Mouse (Mus musculus) limb, embryonic 10.5 days (tissue): ENCODE results near the gene Glrx. TPM values are rescaled to one million over a fixed set of nuclear protein-coding genes. Genes with fewer than 3 reads are reported as not detected.

ENCODE experiments used
- DNase-seq: peaks from one replicate; pipeline ENCODE4 v3.0.0-alpha.2; 2017; ENCODE audit warnings: low spot score
- H3K27ac ChIP-seq: fragments of 300-500 bp; sonication (generic); 2 replicates; pipeline ENCODE4 v1.5.1; 2016; ENCODE audit warnings: mild to moderate bottlenecking
- H3K27me3 ChIP-seq: fragments of 300-500 bp; sonication (generic); 2 replicates; pipeline ENCODE4 v1.6.1; 2016; ENCODE audit warnings: low read depth, mild to moderate bottlenecking; ENCODE audit not compliant: poor library complexity, severe bottlenecking
- H3K36me3 ChIP-seq: fragments of 300-500 bp; sonication (generic); 2 replicates; pipeline ENCODE4 v1.6.1; 2016; ENCODE audit warnings: mild to moderate bottlenecking, moderate library complexity
- H3K4me1 ChIP-seq: fragments of 300-500 bp; sonication (generic); 2 replicates; pipeline ENCODE4 v1.6.1; 2016
- H3K4me3 ChIP-seq: fragments of 300-500 bp; sonication (generic); 2 replicates; pipeline ENCODE4 v1.5.1; 2016; ENCODE audit warnings: mild to moderate bottlenecking, moderate library complexity
- H3K9me3 ChIP-seq: fragments of 300-500 bp; sonication (generic); replicated peaks from 2 replicates; pipeline ENCODE4 v1.6.1; 2016; ENCODE audit warnings: mild to moderate bottlenecking
- whole genome bisulfite sequencing: fragments of 180-500 bp; shearing (Covaris S2); methylation state at CpG from one replicate; pipeline ENCODE4 v1.1.7; 2016; 5-methylcytosine and 5-hydroxymethylcytosine counted together
- polyA plus RNA-seq: library from polyadenylated mRNA; unstranded; fragments of >200 nt; fragmentation: Nextera tagmentation; extraction: Ambion mirVana; gene quantifications from 2 replicates; pipeline ENCODE4 v1.2.1, GENCODE M21; 2016

Gene Glrx
- polyA plus RNA-seq, 1 experiment from 2014 or later, result 21.4 TPM

DNA sequence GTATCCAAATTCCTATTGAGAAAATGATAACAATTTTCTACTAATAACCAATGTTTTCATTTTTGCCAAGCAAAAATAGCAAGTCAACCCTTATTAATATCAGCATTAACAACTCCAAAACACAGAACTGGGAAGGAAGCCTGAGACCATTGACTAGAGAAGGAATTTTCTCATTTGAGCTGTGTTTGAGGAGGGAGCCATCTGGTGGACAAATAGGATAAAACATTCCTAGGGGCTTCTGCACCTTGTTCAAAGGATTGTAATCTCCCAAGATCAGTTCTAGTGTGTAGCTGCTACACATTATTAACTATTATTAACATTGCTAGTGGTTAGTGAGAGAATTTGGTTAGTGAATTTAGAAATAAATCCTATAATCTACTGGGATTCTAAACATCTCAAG lies 38.2 kb downstream of the Glrx start:
- Histone ChIP-seq H3K27me3 (no peaks in the 10 kb centered on the region), H3K9me3 (no peaks in the 10 kb centered on the region), H3K27ac (no peak overlapping the region), H3K4me3 (no peak overlapping the region), H3K36me3 (peaks cover 83% of the 10 kb centered on the region), H3K4me1 (no peaks in the 10 kb centered on the region)
- DNase-seq, result no peak

DNA sequence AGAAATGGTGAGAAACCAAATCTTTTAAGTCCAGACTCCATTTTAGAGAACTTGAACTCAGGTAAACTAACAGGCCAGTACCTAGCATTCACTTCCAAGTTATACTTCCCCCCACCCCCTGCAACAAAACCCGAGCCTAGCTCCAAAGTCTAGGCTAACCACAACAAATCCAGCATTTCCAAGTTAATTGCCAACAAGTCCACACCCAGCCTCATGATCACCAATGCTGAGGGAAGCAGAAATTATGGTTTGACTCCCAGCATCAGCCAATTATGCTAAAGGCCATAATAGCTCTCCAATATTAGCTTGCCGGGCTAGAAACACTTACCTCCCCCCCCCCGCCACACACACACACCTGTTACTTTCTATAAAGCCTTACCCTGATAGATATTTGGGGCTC lies 40.1 kb downstream of the Glrx start:
- H3K27ac ChIP-seq, result no peak overlapping the region
- WGBS, result 86% methylated on average over 3 of the region's 3 CpGs
- peaks cover 82% of the 10 kb centered on the region for H3K36me3 ChIP-seq
- no peak for DNase-seq
- no peak overlapping the region for H3K4me3 ChIP-seq
- no peaks in the 10 kb centered on the region for H3K4me1 ChIP-seq
- H3K27me3 ChIP-seq, result no peaks in the 10 kb centered on the region
- no peaks in the 10 kb centered on the region for H3K9me3 ChIP-seq

DNA sequence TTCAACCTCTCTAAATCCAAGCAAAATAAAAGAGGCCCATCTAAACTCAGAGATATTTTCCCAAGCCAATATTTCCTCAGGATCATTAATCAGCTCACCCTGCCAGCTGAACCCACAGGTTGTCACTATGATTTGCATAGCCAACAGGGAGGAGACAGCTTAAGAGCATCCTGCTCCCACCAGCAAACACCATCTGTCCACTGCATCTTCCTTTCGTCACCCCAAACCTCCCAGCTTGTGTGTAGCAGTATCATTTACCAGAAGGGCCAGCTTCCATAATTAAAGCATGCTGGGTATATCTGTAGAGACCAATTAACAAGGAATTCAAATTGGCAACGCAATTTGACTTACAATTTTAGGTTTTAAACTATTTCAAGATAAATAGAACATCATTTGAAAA lies 40.8 kb downstream of the Glrx start:
- H3K36me3 ChIP-seq, result peaks cover 83% of the 10 kb centered on the region
- H3K4me3 ChIP-seq, result no peak overlapping the region
- H3K9me3 ChIP-seq, result no peaks in the 10 kb centered on the region
- H3K4me1 ChIP-seq, result no peaks in the 10 kb centered on the region
- no peak overlapping the region for H3K27ac ChIP-seq
- no peaks in the 10 kb centered on the region for H3K27me3 ChIP-seq
- WGBS, result 88% methylated on average over 2 of the region's 2 CpGs
- no peak for DNase-seq

DNA sequence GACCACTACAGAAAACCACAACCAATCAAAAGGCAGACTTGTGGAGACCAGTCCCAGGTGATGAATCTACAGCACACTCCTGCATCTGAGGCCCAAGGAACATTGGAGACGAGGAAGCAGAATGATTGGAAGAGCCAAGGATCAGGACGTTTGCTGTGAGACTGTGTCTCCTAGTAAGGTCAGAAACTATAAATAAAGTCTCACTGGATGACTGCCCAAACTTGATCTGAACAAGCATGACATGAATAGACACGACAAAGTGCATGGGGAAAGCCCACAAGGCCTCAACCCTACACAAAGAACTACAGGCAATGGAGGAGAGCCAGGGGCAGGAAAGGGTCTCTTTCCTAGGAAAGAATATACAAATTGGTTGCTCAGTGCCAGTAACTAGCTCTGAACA lies 44.1 kb downstream of the Glrx start:
- no peaks in the 10 kb centered on the region for H3K4me1 ChIP-seq
- no peak overlapping the region for H3K4me3 ChIP-seq
- no peaks in the 10 kb centered on the region for H3K27me3 ChIP-seq
- H3K9me3 ChIP-seq, result no peaks in the 10 kb centered on the region
- no peak for DNase-seq
- no peak overlapping the region for H3K27ac ChIP-seq
- whole genome bisulfite sequencing, result 91% methylated on average over 3 of the region's 3 CpGs
- peaks cover 87% of the 10 kb centered on the region for H3K36me3 ChIP-seq

DNA sequence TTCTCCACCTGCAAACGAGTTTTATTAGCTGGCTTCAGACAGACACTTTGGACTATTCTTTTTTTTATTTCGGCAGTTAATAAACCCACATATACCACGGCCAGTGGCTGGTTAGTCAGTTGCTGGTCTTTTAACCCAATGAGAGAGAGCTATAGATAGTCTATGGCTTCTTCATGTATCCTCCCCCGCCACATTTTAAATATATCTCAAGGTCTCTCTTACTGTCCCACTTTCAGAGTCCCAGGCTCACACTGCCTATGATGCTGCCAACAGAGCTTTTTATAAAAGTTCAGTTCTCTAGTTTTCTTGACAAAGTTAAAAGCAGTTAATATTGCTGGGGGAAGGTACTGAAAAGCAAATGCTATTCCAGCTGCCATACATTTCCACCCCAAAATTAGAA lies 52.2 kb downstream of the Glrx start:
- Histone ChIP-seq H3K9me3 (no peaks in the 10 kb centered on the region), H3K4me1 (no peaks in the 10 kb centered on the region), H3K4me3 (no peak overlapping the region), H3K27ac (no peak overlapping the region), H3K36me3 (peaks cover 88% of the 10 kb centered on the region), H3K27me3 (no peaks in the 10 kb centered on the region)
- WGBS, result 93% methylated on average over 4 of the region's 4 CpGs
- no peak for DNase-seq

DNA sequence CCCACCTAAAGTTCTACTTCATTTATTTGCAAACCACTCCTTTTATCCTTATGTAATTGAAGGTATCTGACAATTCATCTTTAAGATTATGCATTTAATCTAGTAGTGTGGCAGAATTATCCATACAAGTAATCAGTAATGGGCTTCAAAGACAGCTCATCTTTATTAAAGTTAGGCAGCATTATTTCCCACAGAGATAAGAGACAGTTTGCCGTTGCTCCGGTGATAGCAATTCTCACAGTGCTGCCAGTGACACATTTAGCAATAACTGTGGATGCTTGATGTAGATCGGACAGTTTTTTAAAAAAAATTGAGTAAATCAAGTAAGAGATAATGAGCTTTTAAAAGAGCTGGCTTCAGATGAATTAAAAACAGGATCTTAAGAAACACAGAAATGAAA lies 52.6 kb downstream of the Glrx start:
- no peak for DNase-seq
- peaks cover 88% of the 10 kb centered on the region for H3K36me3 ChIP-seq
- no peaks in the 10 kb centered on the region for H3K4me1 ChIP-seq
- H3K27me3 ChIP-seq, result no peaks in the 10 kb centered on the region
- WGBS, result 98% methylated on average over 3 of the region's 3 CpGs
- no peaks in the 10 kb centered on the region for H3K9me3 ChIP-seq
- H3K4me3 ChIP-seq, result no peak overlapping the region
- no peak overlapping the region for H3K27ac ChIP-seq

DNA sequence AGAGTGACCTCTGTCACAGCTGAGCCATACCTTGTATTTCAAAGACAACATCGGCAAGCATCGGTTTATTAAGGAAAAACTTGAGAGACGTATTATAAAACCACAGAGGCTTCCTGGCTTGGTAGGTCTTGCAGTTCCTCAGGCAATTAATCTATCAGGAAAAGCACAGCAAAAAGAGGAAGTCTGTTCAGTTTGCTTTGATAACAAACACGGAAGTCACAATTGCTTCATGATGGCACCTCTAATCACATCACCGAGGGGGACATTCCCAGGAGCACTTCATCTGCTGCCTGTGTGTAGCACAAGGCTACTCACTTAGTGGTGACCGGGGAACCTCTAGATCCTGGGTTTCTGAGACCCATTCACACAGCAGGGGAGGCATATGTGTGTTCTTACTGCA lies 53.2 kb downstream of the Glrx start:
- no peak overlapping the region for H3K27ac ChIP-seq
- no peak for DNase-seq
- H3K36me3 ChIP-seq, result peaks cover 87% of the 10 kb centered on the region
- H3K27me3 ChIP-seq, result no peaks in the 10 kb centered on the region
- no peaks in the 10 kb centered on the region for H3K4me1 ChIP-seq
- no peaks in the 10 kb centered on the region for H3K9me3 ChIP-seq
- WGBS, result 89% methylated on average over 6 of the region's 6 CpGs
- no peak overlapping the region for H3K4me3 ChIP-seq

Other genes with a start within 250 kb of the Glrx start
- 4.0 and 4.2 TPM in 2 replicates for gene Ell2, start 133.1 kb upstream of the Glrx start, polyA plus RNA-seq
- 60.3 and 66.4 TPM in 2 replicates for gene Rhobtb3, start 104.1 kb downstream of the Glrx start, polyA plus RNA-seq
- gene Spata9, start 127.3 kb downstream of the Glrx start, polyA plus RNA-seq, result 0.23 and 0.38 TPM in 2 replicates
- 24.5 and 25.7 TPM in 2 replicates for gene Rfesd, start 178.9 kb downstream of the Glrx start, polyA plus RNA-seq
- 0.41 and 0.48 TPM in 2 replicates for gene Gpr150, start 217.1 kb downstream of the Glrx start, polyA plus RNA-seq